Mouse (Mus musculus) monocyte, adult 59 days (primary cell): Measurements from ENCODE around the gene Ubl5. TPM values are rescaled to one million over a fixed set of nuclear protein-coding genes. Genes with fewer than 3 reads are reported as not detected.

ENCODE experiments used
- total RNA-seq, 2 experiments: library from RNA; stranded (reverse); gene quantifications; one replicate each; pipeline ENCODE4 v1.2.4; 2023

Gene Ubl5
- total RNA-seq = 100 to 1,000 TPM; 276 to 300 TPM

DNA sequence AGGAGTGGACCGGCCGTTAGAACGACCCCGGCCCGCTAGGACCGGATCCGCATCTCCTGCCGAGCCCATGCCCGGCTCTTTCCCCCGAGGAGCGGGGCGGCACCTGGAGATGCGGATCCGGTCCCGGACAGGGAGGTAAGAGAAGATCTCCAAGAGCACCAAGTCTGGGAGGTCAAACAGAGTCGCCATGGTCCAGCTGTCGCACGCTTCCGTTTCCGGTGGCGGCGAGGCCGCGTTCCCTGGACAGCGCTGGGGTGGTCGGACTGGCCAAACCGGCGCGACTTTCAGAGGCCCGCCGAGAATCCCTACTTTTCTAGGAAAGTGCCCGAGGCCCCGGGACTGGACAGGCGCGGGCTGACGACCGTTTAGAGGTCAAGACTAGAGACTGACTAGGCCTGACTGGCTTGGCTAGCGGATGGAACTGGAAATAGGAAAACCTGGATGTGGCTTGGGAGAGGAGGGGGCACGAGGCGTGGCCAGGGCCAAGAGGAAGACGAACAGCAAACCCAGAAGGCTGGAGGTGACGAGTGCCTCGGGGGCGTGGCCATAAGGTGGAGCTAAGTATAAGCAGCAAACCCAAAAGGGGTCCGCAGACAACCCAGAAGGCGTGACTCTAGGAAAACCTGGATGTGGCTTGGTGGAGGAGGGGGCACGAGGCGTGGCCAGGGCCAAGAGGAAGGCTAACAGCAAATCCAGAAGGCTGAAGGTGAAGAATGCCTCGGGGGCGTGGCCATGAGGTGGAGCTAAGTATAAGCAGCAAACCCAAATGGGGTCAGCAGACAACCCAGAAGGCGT lies at the start of gene Ubl5:
Gene Ubl5, plus strand, starts transcription at position 778 of the 795 bp plus-strand sequence.

DNA sequence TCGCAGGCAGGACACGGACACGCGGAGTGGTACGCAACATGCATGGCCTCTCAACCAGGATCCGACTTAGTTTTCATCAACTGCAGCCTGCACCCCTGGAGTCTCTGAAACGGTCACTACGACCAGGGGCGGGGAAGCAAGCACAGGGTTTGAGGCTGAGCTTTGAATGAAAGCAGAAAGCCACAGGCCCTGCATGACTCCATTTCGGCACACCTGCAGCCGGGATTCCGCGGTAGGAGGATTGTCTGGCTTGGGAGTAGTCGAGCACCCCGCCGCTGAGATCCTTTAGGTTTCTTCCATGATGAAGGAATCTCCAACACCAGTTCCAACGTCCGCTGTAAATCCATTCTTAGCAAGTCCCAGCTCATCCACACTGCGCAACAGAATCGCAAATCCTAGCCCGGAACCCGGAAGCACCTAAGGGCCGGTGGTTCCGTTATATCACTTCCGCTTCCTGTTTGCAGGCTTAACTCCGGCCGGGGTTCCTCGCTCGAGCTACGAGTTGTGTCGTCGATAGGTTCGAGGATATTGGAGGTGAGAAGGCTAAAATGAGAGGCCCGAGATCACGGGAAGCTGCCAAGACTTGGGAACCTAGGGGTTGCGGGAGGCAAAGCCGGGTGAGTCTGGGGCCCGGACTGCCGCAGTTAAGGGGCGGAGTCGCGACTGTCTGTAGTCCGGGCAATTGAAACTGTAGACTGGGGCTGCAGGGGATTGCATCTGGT lies 1.8 kb downstream of the Ubl5 start, which contains the start of gene Fbxl12:
Gene Fbxl12, minus strand, starts transcription at position 408 of the 722 bp plus-strand sequence.

DNA sequence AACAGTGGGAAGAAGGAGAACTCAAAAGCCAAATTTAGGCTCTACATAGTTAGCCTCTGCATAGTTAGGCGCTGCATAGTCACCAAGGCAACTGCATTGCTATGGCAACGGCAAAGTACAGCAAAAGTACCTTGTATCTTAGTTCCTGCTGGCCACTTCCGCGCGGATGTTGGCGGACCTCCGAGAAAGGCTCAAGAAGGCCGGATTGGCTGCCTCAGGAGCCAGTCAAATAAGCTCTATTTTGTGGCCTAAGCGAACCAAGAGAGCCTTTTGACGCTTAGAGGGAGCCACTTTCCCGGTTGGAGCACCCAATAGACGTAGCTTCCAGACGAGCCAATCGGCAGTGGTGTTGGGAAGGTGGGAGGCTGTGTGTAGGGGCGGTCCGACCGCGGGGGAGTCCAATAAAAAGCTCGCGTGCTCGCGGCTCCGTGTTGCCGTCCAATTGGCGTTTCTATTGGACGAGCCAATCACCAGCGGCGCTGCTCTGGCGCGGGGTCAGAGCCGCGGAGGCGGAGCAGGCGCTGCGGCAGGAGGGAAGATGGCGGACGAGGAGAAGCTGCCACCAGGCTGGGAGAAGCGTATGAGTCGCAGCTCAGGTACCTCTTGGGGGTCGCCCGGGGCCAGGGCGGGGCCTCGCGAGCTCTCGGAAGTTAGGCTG lies 9.1 kb downstream of the Ubl5 start, which contains the start of gene Pin1:
Gene Pin1, plus strand, starts transcription at position 494 of the 658 bp plus-strand sequence.

Other genes with a start within 250 kb of the Ubl5 start
- gene Zfp26, start 182.7 kb upstream of the Ubl5 start, total RNA-seq = 10 to 100 TPM; 21.7 to 23.2 TPM
- 10 to 100 TPM; 13.2 to 14.1 TPM for gene Zfp426, start 150.1 kb upstream of the Ubl5 start, total RNA-seq
- gene Zfp266, start 121.5 kb upstream of the Ubl5 start, total RNA-seq = 10 to 100 TPM; 18.4 to 19.3 TPM
- gene Zfp846, start 61.6 kb upstream of the Ubl5 start, total RNA-seq = 1 to 10 TPM; 5.2 to 8.2 TPM
- gene Fbxl12, start 1.9 kb downstream of the Ubl5 start, total RNA-seq = 10 to 100 TPM; 26.1 to 30.7 TPM
- 10 to 100 TPM in 1 of 2 experiments, 1 to 10 TPM in 1; 9.9 to 10.1 TPM for gene Pin1, start 9.2 kb downstream of the Ubl5 start, total RNA-seq
- gene Olfm2, start 103.5 kb downstream of the Ubl5 start, total RNA-seq = not detected
- under 1 TPM in 1 of 2 experiments, not detected in 1; 0.13 TPM for gene Col5a3, start 172.2 kb downstream of the Ubl5 start, total RNA-seq
- gene Rdh8, start 175.6 kb downstream of the Ubl5 start, total RNA-seq = not detected
- 10 to 100 TPM; 17.2 to 19.6 TPM for gene A230050P20Rik, start 225.8 kb downstream of the Ubl5 start, total RNA-seq
- 1 to 10 TPM in 1 of 2 experiments, under 1 TPM in 1; 0.88 to 1.1 TPM for gene Angptl6, start 236.8 kb downstream of the Ubl5 start, total RNA-seq
- gene Ppan, start 245.3 kb downstream of the Ubl5 start, total RNA-seq = 10 to 100 TPM; 40.2 to 45.5 TPM